Mouse (Mus musculus): ENCODE measurements at regions not wholly inside any gene's neighbourhood (a gene's known extent, or its start where the extent isn't known, plus 50 kb on each side); places are given as distances from the start of the nearest gene placed in this dataset.
A peak's percentile ranks its signal among the peaks of the same experiment; 100 is the strongest.

- Histone ChIP-seq H3K9ac (no peak overlapping the region), H3K4me1 (no peaks in the 10 kb centered on the region), H3K4me2 (replicated peaks) (no peak overlapping the region), H3K9me3 (no peaks in the 10 kb centered on the region), H3K27me3 (no peaks in the 10 kb centered on the region), H3K36me3 (no peaks in the 10 kb centered on the region), H3K27ac (no peak overlapping the region), H3K4me3 (no peak overlapping the region)
- ATAC-seq (ENCODE audit: insufficient number of reproducible peaks, insufficient read depth, low FRiP score, low TSS enrichment) = no peak
- 67% methylated on average over 10 of the region's 10 CpGs for WGBS
These were observed 186.0 kb upstream of the Klf7 start for GRCm38 (mm10) chr1:64308088-64308487.

GRCm38 (mm10) chr1:64305427-64306213, 183.5 kb upstream of the Klf7 start:
- WGBS = 49% methylated on average over 13 of the region's 13 CpGs
- H3K27me3 ChIP-seq = no peaks in the 10 kb centered on the region
- H3K36me3 ChIP-seq = no peaks in the 10 kb centered on the region
- H3K9me3 ChIP-seq = no peaks in the 10 kb centered on the region
- H3K27ac ChIP-seq = peak overlapping the region; percentile 54; the same call in 1 of the 2 replicates
- H3K4me1 ChIP-seq = no peaks in the 10 kb centered on the region; the same call in 1 of the 2 replicates
- ATAC-seq (ENCODE audit: insufficient number of reproducible peaks, insufficient read depth, low FRiP score, low TSS enrichment) = 0 out of 2 replicates have a peak, but pooled peaks have one; percentile 28
- no peak overlapping the region for H3K4me3 ChIP-seq
- no peak overlapping the region for H3K9ac ChIP-seq
- H3K4me2 ChIP-seq (replicated peaks) = no peak overlapping the region

- Histone ChIP-seq H3K27me3 (no peaks in the 10 kb centered on the region), H3K36me3 (no peaks in the 10 kb centered on the region), H3K4me3 (no peak overlapping the region), H3K9ac (no peak overlapping the region), H3K27ac (no peak overlapping the region), H3K4me2 (replicated peaks) (peak overlapping the region; percentile 26), H3K9me3 (no peaks in the 10 kb centered on the region), H3K4me1 (no peaks in the 10 kb centered on the region; the same call in 1 of the 2 replicates)
- no peak for ATAC-seq (ENCODE audit: insufficient number of reproducible peaks, insufficient read depth, low FRiP score, low TSS enrichment)
- WGBS = 21% methylated on average over 8 of the region's 10 CpGs
These were observed 180.8 kb upstream of the Klf7 start for GRCm38 (mm10) chr1:64302833-64303358.

GRCm38 (mm10) chr1:64301530-64302061, 179.5 kb upstream of the Klf7 start:
- no peaks in the 10 kb centered on the region; the same call in 1 of the 2 replicates for H3K4me1 ChIP-seq
- H3K9me3 ChIP-seq = no peaks in the 10 kb centered on the region
- H3K27ac ChIP-seq = peak overlapping the region; percentile 5; the same call in 1 of the 2 replicates
- H3K4me3 ChIP-seq = no peak overlapping the region
- 36% methylated on average over 6 of the region's 6 CpGs for WGBS
- H3K4me2 ChIP-seq (replicated peaks) = no peak overlapping the region
- H3K9ac ChIP-seq = no peak overlapping the region
- H3K27me3 ChIP-seq = no peaks in the 10 kb centered on the region
- no peaks in the 10 kb centered on the region for H3K36me3 ChIP-seq
- no peak for ATAC-seq (ENCODE audit: insufficient number of reproducible peaks, insufficient read depth, low FRiP score, low TSS enrichment)

- H3K4me3 ChIP-seq = no peak overlapping the region
- H3K9ac ChIP-seq = no peak overlapping the region
- no peaks in the 10 kb centered on the region for H3K36me3 ChIP-seq
- no peak overlapping the region for H3K27ac ChIP-seq
- no peaks in the 10 kb centered on the region; the same call in 1 of the 2 replicates for H3K4me1 ChIP-seq
- H3K27me3 ChIP-seq = no peaks in the 10 kb centered on the region
- no peaks in the 10 kb centered on the region for H3K9me3 ChIP-seq
- ATAC-seq (ENCODE audit: insufficient number of reproducible peaks, insufficient read depth, low FRiP score, low TSS enrichment) = no peak
- 70% methylated on average over 8 of the region's 8 CpGs for WGBS
- no peak overlapping the region for H3K4me2 ChIP-seq (replicated peaks)
These were observed 179.0 kb upstream of the Klf7 start for GRCm38 (mm10) chr1:64300951-64301529.

- Histone ChIP-seq H3K4me2 (replicated peaks) (no peak overlapping the region), H3K27me3 (no peaks in the 10 kb centered on the region), H3K4me1 (peaks cover 5% of the 10 kb centered on the region; the same call in 1 of the 2 replicates), H3K27ac (no peak overlapping the region), H3K4me3 (no peak overlapping the region), H3K9ac (no peak overlapping the region), H3K9me3 (no peaks in the 10 kb centered on the region), H3K36me3 (no peaks in the 10 kb centered on the region)
- no peak for ATAC-seq (ENCODE audit: insufficient number of reproducible peaks, insufficient read depth, low FRiP score, low TSS enrichment)
- 20% methylated on average over 2 of the region's 2 CpGs for WGBS
These were observed 176.9 kb upstream of the Klf7 start for GRCm38 (mm10) chr1:64298950-64299349.

- no peak overlapping the region for H3K4me3 ChIP-seq
- no peaks in the 10 kb centered on the region for H3K27me3 ChIP-seq
- H3K4me2 ChIP-seq (replicated peaks) = no peak overlapping the region
- no peak for ATAC-seq (ENCODE audit: insufficient number of reproducible peaks, insufficient read depth, low FRiP score, low TSS enrichment)
- H3K36me3 ChIP-seq = no peaks in the 10 kb centered on the region
- H3K9me3 ChIP-seq = no peaks in the 10 kb centered on the region
- WGBS = 74% methylated on average over 14 of the region's 14 CpGs
- H3K27ac ChIP-seq = no peak overlapping the region
- H3K9ac ChIP-seq = no peak overlapping the region
- peaks cover 5% of the 10 kb centered on the region; the same call in 1 of the 2 replicates for H3K4me1 ChIP-seq
These were observed 176.1 kb upstream of the Klf7 start for GRCm38 (mm10) chr1:64298188-64298587.

- Histone ChIP-seq H3K4me2 (replicated peaks) (no peak overlapping the region), H3K4me3 (no peak overlapping the region), H3K9ac (no peak overlapping the region), H3K36me3 (no peaks in the 10 kb centered on the region), H3K27ac (no peak overlapping the region), H3K4me1 (peaks cover 5% of the 10 kb centered on the region; the same call in 1 of the 2 replicates), H3K27me3 (no peaks in the 10 kb centered on the region), H3K9me3 (no peaks in the 10 kb centered on the region)
- WGBS = 64% methylated on average over 5 of the region's 5 CpGs
- no peak for ATAC-seq (ENCODE audit: insufficient number of reproducible peaks, insufficient read depth, low FRiP score, low TSS enrichment)
These were observed 175.3 kb upstream of the Klf7 start for GRCm38 (mm10) chr1:64297343-64297742.

- Histone ChIP-seq H3K4me3 (no peak overlapping the region), H3K4me1 (0 out of 2 replicates have a peak, but pooled peaks cover 5% of the 10 kb centered on the region), H3K9ac (no peak overlapping the region), H3K9me3 (no peaks in the 10 kb centered on the region), H3K27me3 (no peaks in the 10 kb centered on the region), H3K36me3 (no peaks in the 10 kb centered on the region), H3K27ac (no peak overlapping the region), H3K4me2 (replicated peaks) (no peak overlapping the region)
- 30% methylated on average over 6 of the region's 6 CpGs for WGBS
- ATAC-seq (ENCODE audit: insufficient number of reproducible peaks, insufficient read depth, low FRiP score, low TSS enrichment) = no peak
These were observed 173.4 kb upstream of the Klf7 start for GRCm38 (mm10) chr1:64295512-64295945.

GRCm38 (mm10) chr1:64295051-64295450, 173.0 kb upstream of the Klf7 start:
- no peak overlapping the region for H3K4me2 ChIP-seq (replicated peaks)
- H3K9me3 ChIP-seq = no peaks in the 10 kb centered on the region
- no peak overlapping the region for H3K4me3 ChIP-seq
- H3K9ac ChIP-seq = no peak overlapping the region
- no peak for ATAC-seq (ENCODE audit: insufficient number of reproducible peaks, insufficient read depth, low FRiP score, low TSS enrichment)
- H3K27me3 ChIP-seq = no peaks in the 10 kb centered on the region
- H3K36me3 ChIP-seq = no peaks in the 10 kb centered on the region
- H3K27ac ChIP-seq = no peak overlapping the region
- H3K4me1 ChIP-seq = 0 out of 2 replicates have a peak, but pooled peaks cover 5% of the 10 kb centered on the region
- WGBS = 76% methylated on average over 7 of the region's 7 CpGs

- 47% methylated on average over 12 of the region's 12 CpGs for WGBS
- Histone ChIP-seq H3K27me3 (no peaks in the 10 kb centered on the region), H3K36me3 (no peaks in the 10 kb centered on the region), H3K4me3 (no peak overlapping the region), H3K27ac (no peak overlapping the region), H3K4me1 (peaks cover 2% of the 10 kb centered on the region; the same call in 1 of the 2 replicates), H3K9ac (no peak overlapping the region), H3K9me3 (no peaks in the 10 kb centered on the region), H3K4me2 (replicated peaks) (no peak overlapping the region)
- ATAC-seq (ENCODE audit: insufficient number of reproducible peaks, insufficient read depth, low FRiP score, low TSS enrichment) = 0 out of 2 replicates have a peak, but pooled peaks have one; percentile 47
These were observed 166.8 kb upstream of the Klf7 start for GRCm38 (mm10) chr1:64288812-64289447.
